Mouse (Mus musculus): Measurements from ENCODE around the gene Otogl. TPM values are rescaled to one million over a fixed set of nuclear protein-coding genes. Genes with fewer than 3 reads are reported as not detected.
"Not testable (repeated sequence)": the region's sequence is repeated elsewhere in the genome, so short reads cannot be mapped to it uniquely, and the experiment has no call there.

The Otogl gene
- polyA plus RNA-seq, 1 experiment from 2014 or later = 0.03 TPM

- no peak for ATAC-seq (ENCODE audit: low FRiP score)
- Histone ChIP-seq H3K4me3 (replicated peaks) (no peak overlapping the region), H3K4me2 (no peak overlapping the region), H3K36me3 (no peaks in the 10 kb centered on the region), H3K9ac (replicated peaks) (no peak overlapping the region), H3K9me3 (replicated peaks) (no peaks in the 10 kb centered on the region), H3K27ac (replicated peaks) (no peak overlapping the region), H3K4me1 (no peaks in the 10 kb centered on the region), H3K27me3 (replicated peaks) (no peaks in the 10 kb centered on the region)
- 84% methylated on average over 4 of the region's 4 CpGs for WGBS
Measured at GRCm38 (mm10) chr10:107867414-107867813, 44.5 kb downstream of the Otogl start.

GRCm38 (mm10) chr10:107860235-107860917 lies 51.6 kb downstream of the Otogl start:
- 0 out of 2 replicates have a peak, but pooled peaks have one; percentile 41 for ATAC-seq (ENCODE audit: low FRiP score)
- H3K27ac ChIP-seq (replicated peaks) = no peak overlapping the region
- no peaks in the 10 kb centered on the region for H3K9me3 ChIP-seq (replicated peaks)

DNA sequence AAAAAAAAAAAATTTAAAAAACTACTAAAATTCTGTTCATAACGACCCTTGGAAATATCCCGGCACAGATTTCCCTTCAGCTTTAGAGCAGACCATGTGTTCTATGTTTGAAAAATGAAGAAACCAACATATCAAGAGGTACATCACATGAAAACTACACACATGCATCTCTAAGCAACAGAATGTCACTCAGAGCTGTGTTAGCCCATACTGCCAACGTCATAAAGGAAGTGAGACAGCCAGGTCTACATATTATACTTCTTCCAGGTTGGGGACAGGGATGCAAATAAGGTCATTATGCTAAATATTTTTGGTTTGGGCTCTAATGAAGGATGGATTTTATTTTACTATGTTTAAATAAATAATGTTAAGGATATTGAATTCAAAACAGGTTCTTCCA lies 52.7 kb downstream of the Otogl start:
- no peak for ATAC-seq (ENCODE audit: low FRiP score)
- WGBS = 94% methylated on average over 3 of the region's 3 CpGs

More at GRCm38 (mm10) chr10:107860235-107860917, 51.6 kb downstream of the Otogl start:
- Histone ChIP-seq H3K27me3 (replicated peaks) (no peaks in the 10 kb centered on the region), H3K4me3 (replicated peaks) (no peak overlapping the region), H3K4me2 (no peak overlapping the region), H3K4me1 (no peaks in the 10 kb centered on the region), H3K9ac (replicated peaks) (no peak overlapping the region), H3K36me3 (no peaks in the 10 kb centered on the region)
- WGBS = 63% methylated on average over 8 of the region's 8 CpGs

GRCm38 (mm10) chr10:107858684-107859083 lies 53.2 kb downstream of the Otogl start:
- 32% methylated on average over 7 of the region's 7 CpGs for WGBS
- H3K36me3 ChIP-seq = no peaks in the 10 kb centered on the region
- H3K4me3 ChIP-seq (replicated peaks) = no peak overlapping the region
- no peaks in the 10 kb centered on the region for H3K9me3 ChIP-seq (replicated peaks)
- no peaks in the 10 kb centered on the region for H3K4me1 ChIP-seq
- H3K4me2 ChIP-seq = no peak overlapping the region
- no peak overlapping the region for H3K27ac ChIP-seq (replicated peaks)
- ATAC-seq (ENCODE audit: low FRiP score) = no peak
- H3K27me3 ChIP-seq (replicated peaks) = no peaks in the 10 kb centered on the region
- no peak overlapping the region for H3K9ac ChIP-seq (replicated peaks)

More for the DNA sequence above, 52.7 kb downstream of the Otogl start:
- Histone ChIP-seq H3K9ac (replicated peaks) (no peak overlapping the region), H3K27me3 (replicated peaks) (no peaks in the 10 kb centered on the region), H3K9me3 (replicated peaks) (no peaks in the 10 kb centered on the region), H3K36me3 (no peaks in the 10 kb centered on the region), H3K4me1 (no peaks in the 10 kb centered on the region), H3K4me3 (replicated peaks) (no peak overlapping the region), H3K4me2 (no peak overlapping the region), H3K27ac (replicated peaks) (no peak overlapping the region)

GRCm38 (mm10) chr10:107844906-107845305 lies 67.0 kb downstream of the Otogl start:
- WGBS = 92% methylated on average over 1 of the region's 1 CpGs
- no peak for ATAC-seq (ENCODE audit: low FRiP score)

DNA sequence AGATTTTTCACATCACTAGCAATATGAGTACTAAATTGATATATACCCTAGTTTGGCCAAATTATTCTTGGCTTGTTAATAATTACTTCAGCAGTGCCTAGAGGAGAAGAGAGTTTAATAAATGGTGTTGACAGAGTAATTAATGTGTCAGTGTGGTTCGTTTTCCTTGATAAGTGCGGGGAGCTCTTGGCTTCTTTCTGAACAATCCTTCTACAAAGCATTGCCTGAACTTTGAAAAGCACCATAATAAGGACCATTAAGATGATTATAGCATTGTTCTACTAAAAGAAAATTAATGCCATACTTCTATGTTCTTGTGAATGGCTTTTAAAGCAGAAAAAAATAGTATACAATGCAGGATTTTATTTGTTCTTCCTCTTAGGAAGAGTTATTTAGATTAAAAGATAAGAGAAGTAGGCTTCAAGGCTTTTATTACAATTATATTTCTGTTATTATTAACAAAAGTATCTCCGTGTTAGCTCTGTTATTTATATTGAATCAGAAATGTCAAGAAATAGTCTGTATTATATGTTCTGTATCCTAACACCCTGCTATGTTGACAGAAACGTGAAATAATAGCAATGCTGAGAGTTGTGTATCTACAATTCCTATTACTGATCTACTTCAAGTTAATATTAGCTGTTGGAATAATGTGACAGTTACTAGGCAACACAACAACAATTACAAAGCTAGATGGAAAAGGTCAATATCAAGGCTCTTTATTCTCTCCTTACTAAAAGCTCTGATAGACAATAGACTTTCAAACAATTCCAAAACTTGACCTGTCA lies 77.3 kb downstream of the Otogl start:
- Histone ChIP-seq H3K27me3 (replicated peaks) (no peaks in the 10 kb centered on the region), H3K9me3 (replicated peaks) (no peaks in the 10 kb centered on the region), H3K9ac (replicated peaks) (no peak overlapping the region), H3K4me1 (no peaks in the 10 kb centered on the region), H3K4me3 (replicated peaks) (no peak overlapping the region), H3K4me2 (no peak overlapping the region), H3K36me3 (no peaks in the 10 kb centered on the region), H3K27ac (replicated peaks) (no peak overlapping the region)
- ATAC-seq (ENCODE audit: low FRiP score) = no peak
- WGBS = 80% methylated on average over 4 of the region's 4 CpGs

More at GRCm38 (mm10) chr10:107844906-107845305, 67.0 kb downstream of the Otogl start:
- Histone ChIP-seq H3K4me3 (replicated peaks) (no peak overlapping the region), H3K27me3 (replicated peaks) (no peaks in the 10 kb centered on the region), H3K9ac (replicated peaks) (no peak overlapping the region), H3K27ac (replicated peaks) (no peak overlapping the region), H3K36me3 (no peaks in the 10 kb centered on the region), H3K4me1 (no peaks in the 10 kb centered on the region), H3K9me3 (replicated peaks) (no peaks in the 10 kb centered on the region), H3K4me2 (no peak overlapping the region)

DNA sequence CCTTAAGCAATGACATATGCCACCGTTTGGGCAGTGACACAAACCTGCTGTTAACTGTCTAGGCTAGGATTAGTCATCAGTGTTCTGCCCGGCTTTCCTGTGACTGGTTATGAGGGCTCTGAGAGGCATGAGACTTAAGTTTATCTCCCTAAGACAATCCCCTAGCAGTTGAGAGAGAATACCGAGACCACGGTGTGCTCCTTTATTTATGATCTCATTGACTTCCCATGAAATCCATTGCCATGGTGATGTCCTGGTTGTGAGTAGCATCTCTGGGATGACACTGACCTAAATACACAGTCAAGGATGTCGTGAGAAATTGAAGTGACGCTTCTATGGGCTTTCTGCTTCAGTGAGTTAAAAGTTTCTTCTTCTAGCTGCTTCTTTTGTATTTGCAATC lies 82.8 kb downstream of the Otogl start:
- ATAC-seq (ENCODE audit: low FRiP score) = no peak
- Histone ChIP-seq H3K9ac (replicated peaks) (no peak overlapping the region), H3K27ac (replicated peaks) (no peak overlapping the region), H3K4me3 (replicated peaks) (no peak overlapping the region), H3K36me3 (no peaks in the 10 kb centered on the region), H3K4me1 (no peaks in the 10 kb centered on the region), H3K4me2 (no peak overlapping the region), H3K27me3 (replicated peaks) (no peaks in the 10 kb centered on the region), H3K9me3 (replicated peaks) (no peaks in the 10 kb centered on the region)
- WGBS = 36% methylated on average over 6 of the region's 6 CpGs

GRCm38 (mm10) chr10:107813814-107814483 lies 98.0 kb downstream of the Otogl start:
- WGBS = 74% methylated on average over 16 of the region's 16 CpGs
- Histone ChIP-seq H3K9ac (replicated peaks) (no peak overlapping the region), H3K4me3 (replicated peaks) (no peak overlapping the region), H3K4me1 (no peaks in the 10 kb centered on the region), H3K27ac (replicated peaks) (no peak overlapping the region), H3K36me3 (no peaks in the 10 kb centered on the region), H3K27me3 (replicated peaks) (no peaks in the 10 kb centered on the region), H3K9me3 (replicated peaks) (no peaks in the 10 kb centered on the region), H3K4me2 (no peak overlapping the region)
- no peak for ATAC-seq (ENCODE audit: low FRiP score)

DNA sequence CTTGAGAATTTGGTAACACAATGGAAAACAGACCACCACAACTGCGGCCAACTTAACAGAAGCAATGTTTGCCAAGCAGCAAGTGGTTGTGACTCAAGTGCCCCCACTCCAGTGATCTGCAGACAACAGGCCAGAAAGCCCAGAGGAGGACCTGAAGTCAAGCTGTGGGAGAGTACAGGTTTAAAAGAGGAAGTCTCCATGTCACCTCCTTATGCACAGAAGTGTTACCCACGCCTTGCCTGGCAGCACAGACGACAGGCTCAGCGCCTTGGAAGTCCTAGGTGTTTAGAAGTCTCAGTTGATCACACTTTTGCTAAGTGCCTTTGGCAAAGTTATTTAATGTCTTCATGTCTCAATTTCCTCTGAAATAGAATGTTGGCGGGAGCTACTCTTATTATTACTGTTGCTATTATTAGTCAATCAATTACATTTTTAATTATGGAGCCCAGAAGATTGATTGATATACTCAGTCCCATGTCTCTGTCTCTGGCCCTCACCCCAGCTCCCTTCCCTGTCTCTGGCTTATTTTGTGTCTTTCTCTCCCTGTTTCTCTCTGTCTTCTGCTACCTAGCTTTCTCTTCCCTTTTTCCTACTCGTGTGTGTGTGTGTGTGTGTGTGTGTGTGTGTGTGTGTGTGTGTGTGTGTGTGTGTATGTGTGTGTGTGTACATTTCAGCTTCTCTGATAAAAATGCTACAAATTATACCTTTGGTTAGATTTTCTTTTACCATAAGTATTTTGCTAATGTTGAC lies 101.1 kb downstream of the Otogl start:
- no peak overlapping the region for H3K27ac ChIP-seq (replicated peaks)
- no peaks in the 10 kb centered on the region for H3K36me3 ChIP-seq
- WGBS = 81% methylated on average over 6 of the region's 6 CpGs
- H3K9me3 ChIP-seq (replicated peaks) = no peaks in the 10 kb centered on the region
- ATAC-seq (ENCODE audit: low FRiP score) = no peak
- H3K9ac ChIP-seq (replicated peaks) = no peak overlapping the region
- H3K4me2 ChIP-seq = no peak overlapping the region
- H3K27me3 ChIP-seq (replicated peaks) = no peaks in the 10 kb centered on the region
- H3K4me1 ChIP-seq = no peaks in the 10 kb centered on the region
- no peak overlapping the region for H3K4me3 ChIP-seq (replicated peaks)

- Histone ChIP-seq H3K4me1 (peaks cover 4% of the 10 kb centered on the region; the same call in 1 of the 2 replicates), H3K27ac (replicated peaks) (no peak overlapping the region), H3K36me3 (no peaks in the 10 kb centered on the region), H3K9me3 (replicated peaks) (no peaks in the 10 kb centered on the region), H3K4me3 (replicated peaks) (no peak overlapping the region), H3K27me3 (replicated peaks) (no peaks in the 10 kb centered on the region), H3K4me2 (no peak overlapping the region), H3K9ac (replicated peaks) (no peak overlapping the region)
- ATAC-seq (ENCODE audit: low FRiP score) = no peak
- WGBS = 98% methylated on average over 2 of the region's 2 CpGs
Measured at GRCm38 (mm10) chr10:107805203-107805602, 106.7 kb downstream of the Otogl start.

DNA sequence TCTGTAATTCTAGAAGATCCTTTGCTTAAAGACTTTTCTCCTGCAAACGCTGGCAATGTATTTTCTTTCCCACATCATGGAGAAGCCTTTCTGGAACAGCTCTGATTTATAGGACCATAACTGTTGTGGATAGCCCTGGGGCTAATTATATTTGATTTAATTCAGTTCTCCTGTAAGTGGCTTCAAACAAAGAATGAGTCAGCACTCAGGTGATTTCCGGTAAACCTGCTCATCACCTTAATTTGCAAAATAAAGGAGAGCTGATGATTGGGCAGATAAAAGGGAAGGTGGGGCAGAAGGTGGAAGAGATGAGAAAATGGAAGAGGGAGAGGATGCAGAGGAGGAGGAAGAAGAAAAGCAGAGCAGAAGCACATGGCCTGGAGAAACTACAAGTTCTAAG lies 107.6 kb downstream of the Otogl start:
- 20% methylated on average over 2 of the region's 2 CpGs for WGBS

More for the DNA sequence above, 107.6 kb downstream of the Otogl start:
- not testable (repeated sequence) for ATAC-seq (ENCODE audit: low FRiP score); H3K4me1 ChIP-seq; H3K27me3 ChIP-seq (replicated peaks); H3K9ac ChIP-seq (replicated peaks); H3K36me3 ChIP-seq; H3K27ac ChIP-seq (replicated peaks); H3K4me3 ChIP-seq (replicated peaks); H3K4me2 ChIP-seq; H3K9me3 ChIP-seq (replicated peaks)

Measured in neural tube, embryonic 15.5 days (tissue).